Mouse (Mus musculus) kidney, embryonic 15.5 days (tissue): Measurements from ENCODE around the gene Olfr1297. TPM values are rescaled to one million over a fixed set of nuclear protein-coding genes. Genes with fewer than 3 reads are reported as not detected.

ENCODE experiments used
- ATAC-seq: fragments of 200-750 bp; cut with Nextera tagmentation; replicated peaks from 2 replicates; pipeline ENCODE4 v1.8.0; 2017; ENCODE audit warnings: moderate TSS enrichment; ENCODE audit not compliant: low FRiP score
- H3K27ac ChIP-seq: fragments of 300-500 bp; sonication (generic); 2 replicates; pipeline ENCODE4 v1.5.1; 2015; ENCODE audit warnings: mild to moderate bottlenecking, inconsistent platforms
- H3K27me3 ChIP-seq: fragments of 300-500 bp; sonication (generic); 2 replicates; pipeline ENCODE4 v1.6.1; 2015; ENCODE audit warnings: inconsistent platforms
- H3K36me3 ChIP-seq: fragments of 300-500 bp; sonication (generic); 2 replicates; pipeline ENCODE4 v1.6.1; 2015; ENCODE audit warnings: inconsistent platforms
- H3K4me1 ChIP-seq: fragments of 300-500 bp; sonication (generic); 2 replicates; pipeline ENCODE4 v1.6.1; 2015; ENCODE audit warnings: inconsistent platforms
- H3K4me2 ChIP-seq: fragments of 300-500 bp; sonication (generic); 2 replicates; pipeline ENCODE4 v1.6.1; 2015; ENCODE audit warnings: moderate library complexity, mild to moderate bottlenecking, inconsistent platforms
- H3K4me3 ChIP-seq: fragments of 300-500 bp; sonication (generic); replicated peaks from 2 replicates; pipeline ENCODE4 v1.5.1; 2015; ENCODE audit warnings: mild to moderate bottlenecking, inconsistent platforms
- H3K9ac ChIP-seq: fragments of 300-500 bp; sonication (generic); 2 replicates; pipeline ENCODE4 v1.6.1; 2015; ENCODE audit warnings: mild to moderate bottlenecking, inconsistent platforms
- H3K9me3 ChIP-seq: fragments of 300-500 bp; sonication (generic); replicated peaks from 2 replicates; pipeline ENCODE4 v1.6.1; 2016; ENCODE audit warnings: inconsistent platforms
- WGBS: fragments of 180-500 bp; shearing (Covaris S2); methylation state at CpG from one replicate; pipeline ENCODE4 v1.1.7; 2015; ENCODE audit warnings: mixed read lengths; 5-methylcytosine and 5-hydroxymethylcytosine counted together
- polyA plus RNA-seq: library from polyadenylated mRNA; unstranded; fragments of >200 nt; fragmentation: Nextera tagmentation; extraction: Ambion mirVana; gene quantifications from 2 replicates; pipeline ENCODE4 v1.2.1, GENCODE M21; 2015

Gene Olfr1297
- not detected in 2 replicates for polyA plus RNA-seq

- no peaks in the 10 kb centered on the region for H3K4me1 ChIP-seq
- H3K9ac ChIP-seq: no peak within 1 kb of the TSS
- ATAC-seq: no peak
- H3K9me3 ChIP-seq: no peaks in the 10 kb centered on the region
- H3K36me3 ChIP-seq: no peaks in the 10 kb centered on the region
- no peak within 1 kb of the TSS for H3K4me2 ChIP-seq
- no peak within 1 kb of the TSS for H3K27ac ChIP-seq
- no peak within 1 kb of the TSS for H3K4me3 ChIP-seq
- 78% methylated on average over 1 of the region's 1 CpGs for WGBS
- H3K27me3 ChIP-seq: no peaks in the 10 kb centered on the region
Measured at GRCm38 (mm10) chr2:111626397-111626796, at the start of gene Olfr1297. Gene Olfr1297 (minus strand): TSS chr2:111626497.

GRCm38 (mm10) chr2:111661119-111661518 is 34.8 kb upstream of the Olfr1297 start, which contains the start of gene Olfr1299:
Gene Olfr1299 (plus strand): TSS chr2:111661419.
- Histone ChIP-seq H3K4me3 (no peak within 1 kb of the TSS), H3K4me2 (no peak within 1 kb of the TSS), H3K36me3 (no peaks in the 10 kb centered on the region), H3K4me1 (no peaks in the 10 kb centered on the region), H3K27ac (no peak within 1 kb of the TSS), H3K9me3 (no peaks in the 10 kb centered on the region), H3K27me3 (no peaks in the 10 kb centered on the region), H3K9ac (no peak within 1 kb of the TSS)
- 84% methylated on average over 4 of the region's 4 CpGs for WGBS
- ATAC-seq: no peak

GRCm38 (mm10) chr2:111649101-111649500 is 22.8 kb upstream of the Olfr1297 start, which contains the start of gene Olfr1298:
Gene Olfr1298 (minus strand): TSS chr2:111649201.
- H3K4me1 ChIP-seq: no peaks in the 10 kb centered on the region
- no peak within 1 kb of the TSS for H3K9ac ChIP-seq
- H3K27me3 ChIP-seq: no peaks in the 10 kb centered on the region
- no peak within 1 kb of the TSS for H3K4me2 ChIP-seq
- H3K36me3 ChIP-seq: no peaks in the 10 kb centered on the region
- WGBS: 84% methylated on average over 1 of the region's 1 CpGs
- no peak for ATAC-seq
- H3K9me3 ChIP-seq: no peaks in the 10 kb centered on the region
- H3K4me3 ChIP-seq: no peak within 1 kb of the TSS
- H3K27ac ChIP-seq: no peak within 1 kb of the TSS

- H3K4me1 ChIP-seq: no peaks in the 10 kb centered on the region
- no peaks in the 10 kb centered on the region for H3K36me3 ChIP-seq
- H3K4me3 ChIP-seq: no peak within 1 kb of the TSS
- no peaks in the 10 kb centered on the region for H3K9me3 ChIP-seq
- H3K27ac ChIP-seq: no peak within 1 kb of the TSS
- no peak for ATAC-seq
- H3K4me2 ChIP-seq: no peak within 1 kb of the TSS
- H3K27me3 ChIP-seq: no peaks in the 10 kb centered on the region
- no peak within 1 kb of the TSS for H3K9ac ChIP-seq
Measured at GRCm38 (mm10) chr2:111569581-111569980, 56.7 kb downstream of the Olfr1297 start, which contains the start of gene Olfr1295. Gene Olfr1295 (minus strand): TSS chr2:111569681.

Other genes with a start within 250 kb of the Olfr1297 start
- not detected in 2 replicates for gene Olfr1286, start 203.4 kb downstream of the Olfr1297 start, polyA plus RNA-seq
- gene Olfr1287, start 177.4 kb downstream of the Olfr1297 start, polyA plus RNA-seq: not detected in 2 replicates
- gene Olfr1288, start 152.4 kb downstream of the Olfr1297 start, polyA plus RNA-seq: not detected in 2 replicates
- not detected in 2 replicates for gene Olfr1289, start 145.7 kb downstream of the Olfr1297 start, polyA plus RNA-seq
- not detected in 2 replicates for gene Olfr1290, start 132.7 kb downstream of the Olfr1297 start, polyA plus RNA-seq
- not detected in 2 replicates for gene Olfr1291-ps1, start 129.3 kb downstream of the Olfr1297 start, polyA plus RNA-seq
- not detected in 2 replicates for gene Olfr1293-ps, start 101.3 kb downstream of the Olfr1297 start, polyA plus RNA-seq
- not detected in 2 replicates for gene Olfr1294, start 86.2 kb downstream of the Olfr1297 start, polyA plus RNA-seq
- gene Olfr1295, start 56.8 kb downstream of the Olfr1297 start, polyA plus RNA-seq: not detected in 2 replicates
- gene Olfr1298, start 22.7 kb upstream of the Olfr1297 start, polyA plus RNA-seq: not detected in 2 replicates
- gene Olfr1299, start 34.9 kb upstream of the Olfr1297 start, polyA plus RNA-seq: not detected in 2 replicates
- not detected in 2 replicates for gene Olfr1301, start 124.5 kb upstream of the Olfr1297 start, polyA plus RNA-seq
- not detected in 2 replicates for gene Olfr1302, start 150.9 kb upstream of the Olfr1297 start, polyA plus RNA-seq
- not detected in 2 replicates for gene Olfr1303, start 193.8 kb upstream of the Olfr1297 start, polyA plus RNA-seq